Mouse (Mus musculus) E14TG2a.4 (cell line): ENCODE measurements around the gene Cfap45.

Source experiments
- CTCF ChIP-seq: conservative IDR thresholded peaks from 2 replicates; pipeline ENCODE4 v1.5.1; 2014; ENCODE audit warnings: low read length
- POU5F1 ChIP-seq: IDR thresholded peaks from 2 replicates; pipeline ENCODE4 v1.6.1; 2014; ENCODE audit warnings: low read length, borderline replicate concordance

DNA sequence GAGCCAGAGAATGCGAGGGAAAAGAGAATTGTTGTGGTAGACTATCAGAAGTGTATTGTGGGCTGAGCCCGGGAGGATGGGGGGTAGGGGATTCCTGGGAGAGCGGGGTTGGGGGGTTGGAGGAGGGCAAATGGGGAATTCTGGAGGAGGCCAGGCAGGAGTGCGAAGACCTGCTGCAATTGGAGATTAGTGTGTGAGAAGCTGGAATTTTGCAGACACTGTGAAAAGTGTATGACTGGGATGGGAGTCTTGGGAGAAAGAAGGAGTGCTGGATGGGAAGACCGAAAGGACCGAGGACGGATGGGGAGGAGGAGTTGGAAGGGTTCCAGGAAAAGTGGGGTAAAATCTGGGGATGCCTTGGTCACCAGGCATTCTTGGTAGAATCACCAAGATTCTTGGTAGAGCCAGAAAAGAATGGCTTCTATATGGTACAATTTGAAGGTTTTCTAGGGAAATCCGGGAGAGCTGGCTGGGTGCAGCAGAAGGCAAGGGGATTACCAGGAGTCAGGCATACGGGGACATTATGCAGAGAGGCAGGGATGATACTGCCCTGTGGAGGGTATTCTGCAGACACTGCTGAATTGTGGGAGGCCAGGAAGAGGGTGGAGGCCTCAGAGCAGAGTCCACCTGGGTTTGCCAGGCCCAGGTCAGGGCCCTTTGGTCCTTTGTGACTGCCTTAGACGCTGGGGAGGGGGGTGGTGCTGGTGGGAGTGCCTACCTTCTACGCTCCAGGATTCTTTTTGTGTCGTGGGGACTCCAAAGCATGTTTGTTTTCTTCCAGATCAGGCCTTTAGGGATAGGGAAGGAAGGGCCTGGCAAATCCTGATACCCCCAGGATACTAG is 37.9 kb upstream of the Cfap45 start:
- no peak for TF ChIP-seq CTCF
- TF ChIP-seq POU5F1: no peak
